Mouse (Mus musculus) lung, adult 2 months (tissue): ENCODE data around the gene Erbb2.

Source experiments
- CTCF ChIP-seq: fragments of 200-500 bp; IDR thresholded peaks from 2 replicates; pipeline ENCODE4 v1.5.1; 2011; ENCODE audit warnings: mild to moderate bottlenecking, low read length, control low read depth; ENCODE audit not compliant: insufficient read depth
- POLR2A ChIP-seq: fragments of 200-500 bp; IDR thresholded peaks from 2 replicates; pipeline ENCODE4 v1.6.1; 2011; ENCODE audit warnings: low read depth, mild to moderate bottlenecking, control low read depth, low read length, borderline replicate concordance; ENCODE audit errors: extremely low read depth

DNA sequence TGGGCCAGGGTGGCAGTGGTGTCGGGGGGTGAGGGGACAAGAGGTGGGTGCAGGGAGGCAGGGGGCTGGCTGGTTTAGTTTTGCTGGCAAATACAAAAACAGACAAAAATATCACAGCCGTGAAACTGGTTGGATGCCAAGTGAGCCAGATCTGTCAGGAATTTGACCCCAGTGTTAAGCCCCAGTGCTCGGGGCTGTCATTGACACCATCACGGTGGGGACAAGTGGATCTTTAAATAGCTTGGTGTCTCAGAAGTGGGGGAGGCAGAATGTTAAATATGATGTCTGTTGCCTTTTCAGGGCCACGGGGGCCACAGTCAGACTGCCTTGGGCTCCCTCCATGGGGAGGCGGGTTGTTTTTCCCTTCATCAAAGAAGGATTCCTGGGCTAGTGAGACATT lies 18.0 kb upstream of the Erbb2 start:
- TF ChIP-seq CTCF (no peak), POLR2A (no peak)
